Mouse (Mus musculus): ENCODE results near the gene Osbpl2. TPM values are rescaled to one million over a fixed set of nuclear protein-coding genes. Genes with fewer than 3 reads are reported as not detected.
A peak's percentile ranks its signal among the peaks of the same experiment; 100 is the strongest.
"Not testable (repeated sequence)": the region's sequence is repeated elsewhere in the genome, so short reads cannot be mapped to it uniquely, and the experiment has no call there.

Osbpl2 gene
- total RNA-seq, 2 experiments from 2014 or later: 46.6 to 47.0 TPM

DNA sequence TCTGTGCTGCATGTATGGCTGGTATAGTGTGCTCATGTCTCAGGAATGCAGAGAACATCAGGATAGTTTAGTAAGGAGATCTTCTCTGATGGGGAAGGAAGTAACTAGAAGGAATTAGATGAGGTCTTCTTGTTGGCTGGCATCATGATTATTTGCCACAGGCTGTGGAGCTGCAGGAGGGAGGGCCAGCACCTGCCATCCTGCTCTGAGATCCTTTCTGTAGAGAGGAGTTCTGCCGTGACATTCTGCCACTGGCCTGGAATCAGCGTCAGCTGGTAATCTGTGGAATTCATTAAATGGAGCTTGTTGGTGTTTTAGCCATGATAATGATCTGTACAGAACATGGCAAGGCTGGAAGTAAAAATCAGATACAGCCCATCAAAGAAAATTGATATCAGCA, 27.0 kb downstream of the Osbpl2 start:
- no peak for DNase-seq (ENCODE audit: extremely low spot score in 1 of 2, low spot score in 1 of 2)

- DNase-seq (ENCODE audit: extremely low spot score in 1 of 2, low spot score in 1 of 2): peak in 1 of 2 experiments; percentile 11
Measured at GRCm38 (mm10) chr2:180147379-180147778, 28.3 kb downstream of the Osbpl2 start.

DNA sequence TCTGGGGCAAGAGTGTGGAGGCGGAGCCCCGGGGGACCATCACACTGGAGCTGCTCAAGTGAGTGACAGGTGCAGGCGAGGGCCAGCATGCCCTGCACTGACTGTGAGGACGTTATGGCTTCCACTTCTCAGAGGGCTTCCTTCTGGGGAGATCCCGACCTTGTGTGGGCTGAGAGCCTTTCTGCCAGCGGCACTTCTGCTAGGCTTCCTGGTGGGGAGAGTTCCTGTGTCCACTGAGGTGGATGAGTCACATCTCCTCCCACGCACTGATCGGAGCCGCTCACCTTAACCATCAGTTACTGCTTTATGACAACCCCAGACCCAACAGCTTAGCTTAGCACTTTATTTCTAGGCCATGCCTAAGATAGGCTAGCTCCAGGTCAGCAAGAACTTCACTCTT, 29.4 kb downstream of the Osbpl2 start:
- DNase-seq (ENCODE audit: extremely low spot score in 1 of 2, low spot score in 1 of 2): no peak

GRCm38 (mm10) chr2:180154796-180155195, 35.7 kb downstream of the Osbpl2 start:
- no peak for DNase-seq (ENCODE audit: extremely low spot score in 1 of 2, low spot score in 1 of 2)

- DNase-seq (ENCODE audit: extremely low spot score in 1 of 2, low spot score in 1 of 2): no peak
Measured at GRCm38 (mm10) chr2:180158627-180159026, 39.5 kb downstream of the Osbpl2 start.

GRCm38 (mm10) chr2:180165855-180166254, 46.7 kb downstream of the Osbpl2 start:
- DNase-seq (ENCODE audit: extremely low spot score in 1 of 2, low spot score in 1 of 2): no peak

DNA sequence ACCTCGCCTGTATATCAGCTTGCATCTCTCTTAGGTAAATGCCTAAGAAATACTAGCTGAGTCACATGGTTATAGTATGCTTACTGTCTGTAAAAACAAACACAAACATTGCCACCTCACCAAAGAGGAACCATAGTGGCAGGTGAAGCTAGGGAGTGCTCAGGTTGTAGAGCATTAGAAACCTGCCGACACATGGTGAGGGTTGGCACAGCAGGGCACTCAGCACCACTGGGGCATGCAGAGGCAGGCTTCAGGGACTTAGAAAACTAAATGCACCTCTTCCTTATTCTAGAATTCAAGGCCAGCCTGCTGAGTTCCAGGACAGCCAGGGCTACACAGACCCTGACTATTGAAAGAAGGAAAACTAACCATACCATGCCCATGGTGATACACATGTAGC, 47.8 kb downstream of the Osbpl2 start:
- DNase-seq (ENCODE audit: extremely low spot score in 1 of 2, low spot score in 1 of 2): no peak

- DNase-seq (ENCODE audit: extremely low spot score in 1 of 2, low spot score in 1 of 2): no peak
Measured at GRCm38 (mm10) chr2:180170151-180170805, 51.2 kb downstream of the Osbpl2 start.

- peak; percentile 97 to 98 for DNase-seq (ENCODE audit: extremely low spot score in 1 of 2, low spot score in 1 of 2)
Measured at GRCm38 (mm10) chr2:180170806-180171521, 51.9 kb downstream of the Osbpl2 start, which contains the start of gene Adrm1. Adrm1 (plus strand) TSS chr2:180171485.

DNA sequence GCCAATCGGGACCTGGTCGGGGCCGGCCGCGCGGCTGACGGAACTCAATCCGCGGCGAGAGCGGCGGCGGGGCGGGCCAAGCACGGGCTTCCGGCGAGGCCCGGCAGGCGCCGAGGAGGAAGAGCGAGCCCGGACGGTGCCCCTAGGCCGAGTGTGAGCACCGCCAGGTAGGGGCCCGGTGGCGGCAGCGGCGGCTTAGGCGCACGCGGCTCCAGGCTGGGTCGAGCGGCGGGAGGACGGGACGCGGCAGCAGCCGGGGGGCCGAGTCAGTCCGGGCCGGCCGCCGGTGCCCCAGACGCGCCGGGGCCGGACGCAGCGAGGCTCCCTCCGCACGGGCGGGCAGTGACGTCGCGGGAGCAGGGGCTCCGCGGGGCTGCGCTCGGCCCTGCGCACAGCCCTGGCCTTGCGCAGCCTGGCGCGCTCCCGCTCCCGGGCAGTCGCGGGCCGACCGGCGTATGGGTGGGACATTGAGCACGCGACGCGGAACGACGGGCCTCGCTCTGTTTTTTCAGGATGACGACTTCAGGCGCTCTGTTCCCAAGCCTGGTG, 52.5 kb downstream of the Osbpl2 start:
- no peak for DNase-seq (ENCODE audit: extremely low spot score in 1 of 2, low spot score in 1 of 2)

- no peak for DNase-seq (ENCODE audit: extremely low spot score in 1 of 2, low spot score in 1 of 2)
Measured at GRCm38 (mm10) chr2:180172152-180172551, 53.0 kb downstream of the Osbpl2 start.

DNA sequence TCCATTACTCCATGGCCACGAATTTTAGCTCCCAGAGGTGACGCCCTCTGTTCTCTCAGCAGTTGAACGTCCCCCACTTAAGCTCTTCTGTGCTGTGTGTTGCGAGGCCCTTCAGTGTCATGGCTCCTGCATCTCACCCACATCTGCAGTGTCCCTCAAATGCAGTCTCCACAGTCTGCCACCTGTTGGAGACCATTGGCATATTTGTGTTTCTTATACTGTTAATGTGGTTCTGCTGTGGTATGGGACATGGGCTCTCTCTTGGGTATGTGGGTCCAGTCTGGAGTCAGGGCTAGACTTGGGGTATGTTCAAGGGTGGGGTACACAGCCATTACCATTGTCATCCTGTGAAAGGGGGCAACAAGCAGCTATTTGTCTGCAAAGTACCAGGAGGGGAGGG, 54.1 kb downstream of the Osbpl2 start:
- DNase-seq (ENCODE audit: extremely low spot score in 1 of 2, low spot score in 1 of 2): no peak

DNA sequence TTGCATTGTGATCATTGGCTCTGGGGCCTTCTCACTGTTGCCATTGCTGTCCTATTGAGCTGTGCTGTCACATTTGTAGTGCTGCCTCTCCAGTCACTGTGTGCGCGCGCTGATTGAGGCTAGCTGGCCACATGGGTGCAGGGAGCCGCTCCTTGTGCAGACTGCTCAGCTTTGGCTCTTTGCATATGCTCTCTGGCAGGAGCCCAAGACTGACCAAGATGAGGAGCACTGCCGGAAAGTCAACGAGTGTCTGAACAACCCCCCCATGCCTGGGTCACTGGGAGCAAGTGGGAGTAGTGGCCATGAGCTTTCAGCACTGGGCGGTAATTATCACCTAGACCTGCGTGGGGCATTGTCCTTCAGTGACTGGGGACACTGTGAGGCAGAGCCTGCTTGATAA, 54.6 kb downstream of the Osbpl2 start:
- DNase-seq (ENCODE audit: extremely low spot score in 1 of 2, low spot score in 1 of 2): not testable (repeated sequence)

GRCm38 (mm10) chr2:180174121-180174520, 55.0 kb downstream of the Osbpl2 start:
- DNase-seq (ENCODE audit: extremely low spot score in 1 of 2, low spot score in 1 of 2): no peak

- DNase-seq (ENCODE audit: extremely low spot score in 1 of 2, low spot score in 1 of 2): no peak
Measured at GRCm38 (mm10) chr2:180175725-180176124, 56.6 kb downstream of the Osbpl2 start.

- no peak for DNase-seq (ENCODE audit: extremely low spot score in 1 of 2, low spot score in 1 of 2)
Measured at GRCm38 (mm10) chr2:180181542-180181941, 62.4 kb downstream of the Osbpl2 start.

DNA sequence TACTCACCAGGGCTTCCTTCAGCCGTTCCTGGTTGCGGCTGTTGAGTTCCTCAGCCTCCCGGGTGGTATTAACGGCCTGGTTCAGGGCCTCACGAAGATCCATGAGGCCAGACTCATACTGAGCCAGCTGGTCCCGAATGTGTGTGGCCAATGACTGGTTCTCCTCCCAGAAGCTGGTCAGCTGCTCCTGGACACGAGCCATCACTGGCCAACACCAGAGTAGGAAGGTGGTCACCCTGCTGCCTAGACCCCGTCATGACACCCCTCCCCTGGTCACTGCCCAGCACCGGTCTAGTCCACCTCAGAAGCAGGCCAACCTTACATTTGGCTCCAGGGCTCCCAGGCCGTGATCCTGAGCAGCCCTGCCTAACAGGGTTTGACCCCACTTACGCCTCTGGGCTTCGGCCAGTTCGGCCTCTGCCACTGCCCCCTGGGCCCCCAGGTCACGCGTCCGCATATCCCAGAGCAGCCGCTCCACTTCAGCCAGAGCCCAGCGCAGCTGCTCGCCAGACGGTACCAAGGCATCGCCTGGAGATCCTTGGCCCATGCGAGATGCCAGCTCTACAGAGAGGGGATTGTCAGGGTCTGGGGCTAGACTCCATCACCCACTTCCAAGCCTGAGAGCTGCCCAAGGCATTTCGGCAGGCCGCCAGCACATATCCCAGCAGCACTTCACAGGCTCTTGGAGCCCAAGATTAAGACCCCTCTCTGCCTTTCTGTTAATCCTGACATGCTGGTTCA, 65.1 kb downstream of the Osbpl2 start:
- DNase-seq (ENCODE audit: extremely low spot score in 1 of 2, low spot score in 1 of 2): no peak

GRCm38 (mm10) chr2:180184752-180185109, 65.6 kb downstream of the Osbpl2 start:
- DNase-seq (ENCODE audit: extremely low spot score in 1 of 2, low spot score in 1 of 2): no peak

- no peak for DNase-seq (ENCODE audit: extremely low spot score in 1 of 2, low spot score in 1 of 2)
Measured at GRCm38 (mm10) chr2:180185686-180186085, 66.6 kb downstream of the Osbpl2 start.

DNA sequence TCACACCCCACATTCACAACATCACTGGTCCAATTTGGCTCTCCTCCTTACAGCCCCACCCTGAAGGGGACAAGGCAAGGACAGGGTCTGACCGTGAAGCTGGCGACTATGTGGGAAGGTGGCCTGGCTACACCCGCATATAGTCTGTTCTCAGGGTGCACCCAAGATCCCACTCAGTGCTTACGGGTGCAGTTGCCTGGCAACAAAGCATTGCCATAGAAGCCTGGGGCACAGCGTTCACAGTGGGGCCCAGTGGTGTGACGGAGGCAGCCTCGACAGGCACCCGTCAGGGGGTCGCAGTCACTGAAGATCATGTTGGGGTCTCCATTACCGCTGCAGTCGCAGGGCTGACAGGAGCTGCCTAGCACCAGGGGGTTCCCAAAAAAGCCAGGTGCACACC, 68.3 kb downstream of the Osbpl2 start:
- DNase-seq (ENCODE audit: extremely low spot score in 1 of 2, low spot score in 1 of 2): no peak

Measured in layer of hippocampus, postnatal 25 days (tissue).